Mouse (Mus musculus) liver, embryonic 13.5 days (tissue): ENCODE results near the gene Slit2. TPM values are rescaled to one million over a fixed set of nuclear protein-coding genes. Genes with fewer than 3 reads are reported as not detected.

Source experiments
- ATAC-seq: fragments of 200-750 bp; cut with Nextera tagmentation; 2 replicates; pipeline ENCODE4 v1.8.0; 2017; ENCODE audit warnings: low read depth, mild to moderate bottlenecking, moderate number of reproducible peaks, moderate library complexity
- DNase-seq: peaks from one replicate; pipeline ENCODE4 v3.0.0; 2022
- H3K27ac ChIP-seq: fragments of 300-500 bp; sonication (generic); 2 replicates; pipeline ENCODE4 v1.5.1; 2015; ENCODE audit warnings: moderate library complexity, mild to moderate bottlenecking, inconsistent platforms
- H3K27me3 ChIP-seq: fragments of 300-500 bp; sonication (generic); 2 replicates; pipeline ENCODE4 v1.6.1; 2015; ENCODE audit warnings: mild to moderate bottlenecking, inconsistent platforms
- H3K36me3 ChIP-seq: fragments of 300-500 bp; sonication (generic); 2 replicates; pipeline ENCODE4 v1.6.1; 2015; ENCODE audit warnings: mild to moderate bottlenecking, inconsistent platforms
- H3K4me1 ChIP-seq: fragments of 300-500 bp; sonication (generic); replicated peaks from 2 replicates; pipeline ENCODE4 v1.6.1; 2015; ENCODE audit warnings: inconsistent platforms
- H3K4me2 ChIP-seq: fragments of 300-500 bp; sonication (generic); 2 replicates; pipeline ENCODE4 v1.6.1; 2015; ENCODE audit warnings: inconsistent platforms, mild to moderate bottlenecking, moderate library complexity
- H3K4me3 ChIP-seq: fragments of 300-500 bp; sonication (generic); replicated peaks from 2 replicates; pipeline ENCODE4 v1.5.1; 2015; ENCODE audit warnings: mild to moderate bottlenecking, inconsistent platforms
- H3K9ac ChIP-seq: fragments of 300-500 bp; sonication (generic); 2 replicates; pipeline ENCODE4 v1.6.1; 2015; ENCODE audit warnings: mild to moderate bottlenecking, inconsistent platforms
- H3K9me3 ChIP-seq: fragments of 300-500 bp; sonication (generic); replicated peaks from 2 replicates; pipeline ENCODE4 v1.6.1; 2016; ENCODE audit warnings: inconsistent platforms
- WGBS: fragments of 180-500 bp; shearing (Covaris S2); methylation state at CpG from one replicate; pipeline ENCODE4 v1.1.7; 2015; ENCODE audit not compliant: insufficient replicate concordance; 5-methylcytosine and 5-hydroxymethylcytosine counted together
- polyA plus RNA-seq: library from polyadenylated mRNA; unstranded; fragments of >200 nt; fragmentation: Nextera tagmentation; extraction: Ambion mirVana; gene quantifications from 2 replicates; pipeline ENCODE4 v1.2.1, GENCODE M21; 2015

Slit2 gene
- polyA plus RNA-seq: 0.51 and 0.79 TPM in 2 replicates

GRCm38 (mm10) chr5:47982941-47983701 lies at the start of gene Slit2:
Gene Slit2 (plus strand): TSS chr5:47983138.
- H3K9ac ChIP-seq: peak within 1 kb of the TSS; percentile 63
- H3K4me1 ChIP-seq: peaks cover 18% of the 10 kb centered on the region
- DNase-seq: peak; percentile 61
- no peaks in the 10 kb centered on the region for H3K9me3 ChIP-seq
- WGBS: under 1% methylated on average over 66 of the region's 66 CpGs
- H3K4me2 ChIP-seq: peak within 1 kb of the TSS; percentile 85
- H3K27ac ChIP-seq: no peak within 1 kb of the TSS
- peak within 1 kb of the TSS; percentile 62 for H3K4me3 ChIP-seq
- ATAC-seq: peak; percentile 92
- H3K27me3 ChIP-seq: peaks cover 49% of the 10 kb centered on the region
- no peaks in the 10 kb centered on the region for H3K36me3 ChIP-seq

- 57% methylated on average over 5 of the region's 5 CpGs for WGBS
- no peak for DNase-seq
- H3K4me2 ChIP-seq: no peak overlapping the region
- no peaks in the 10 kb centered on the region for H3K27me3 ChIP-seq
- H3K9ac ChIP-seq: no peak overlapping the region
- no peak for ATAC-seq
- no peak overlapping the region for H3K27ac ChIP-seq
- H3K4me1 ChIP-seq: no peaks in the 10 kb centered on the region
- H3K4me3 ChIP-seq: no peak overlapping the region
- H3K36me3 ChIP-seq: no peaks in the 10 kb centered on the region
- H3K9me3 ChIP-seq: no peaks in the 10 kb centered on the region
Observed at GRCm38 (mm10) chr5:47938586-47939372, 44.2 kb upstream of the Slit2 start.

DNA sequence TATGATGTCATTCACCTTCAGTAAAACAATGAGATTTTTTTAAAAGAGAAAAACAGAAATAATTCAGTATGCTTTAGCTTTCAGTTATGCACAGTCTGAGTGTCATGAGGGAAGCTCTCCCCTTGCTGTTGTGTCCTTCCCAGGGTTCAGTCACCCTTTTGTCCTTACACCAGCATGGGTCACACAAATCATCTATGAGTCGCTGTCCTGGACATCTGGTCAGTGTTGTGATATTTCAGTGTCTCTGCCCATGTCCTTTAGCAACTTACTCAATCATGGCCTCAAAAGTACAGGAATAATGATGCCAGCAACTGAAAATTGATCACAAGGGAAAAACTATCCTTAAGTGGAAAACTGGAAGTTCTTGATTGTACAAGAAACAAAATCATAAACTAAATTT lies 26.5 kb upstream of the Slit2 start:
- no peaks in the 10 kb centered on the region for H3K27me3 ChIP-seq
- no peaks in the 10 kb centered on the region for H3K36me3 ChIP-seq
- H3K4me2 ChIP-seq: no peak overlapping the region
- no peak overlapping the region for H3K27ac ChIP-seq
- H3K9ac ChIP-seq: no peak overlapping the region
- no peak overlapping the region for H3K4me3 ChIP-seq
- ATAC-seq (no peak), DNase-seq (no peak)
- H3K4me1 ChIP-seq: no peaks in the 10 kb centered on the region
- WGBS: 59% methylated on average over 1 of the region's 1 CpGs
- H3K9me3 ChIP-seq: no peaks in the 10 kb centered on the region

DNA sequence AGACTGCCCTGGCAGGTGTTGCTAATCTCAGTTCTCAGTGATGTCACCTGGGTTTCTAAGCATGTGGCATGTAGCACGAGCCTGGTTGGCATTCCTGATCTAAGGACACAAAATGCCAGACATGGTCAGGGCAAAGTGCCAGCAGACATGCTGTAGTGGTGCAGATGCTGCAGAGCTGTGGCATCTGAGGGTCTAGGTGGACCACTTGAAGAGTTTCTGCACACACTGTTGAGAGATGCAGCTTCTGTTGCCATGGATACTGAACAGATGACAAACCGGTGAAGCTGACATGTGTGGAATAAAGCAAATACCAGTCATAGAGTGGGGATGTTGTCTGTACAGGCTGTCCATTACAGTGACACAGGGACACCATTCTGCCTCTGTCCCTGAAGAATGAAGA lies 7.1 kb upstream of the Slit2 start:
- no peaks in the 10 kb centered on the region for H3K36me3 ChIP-seq
- H3K27me3 ChIP-seq: no peaks in the 10 kb centered on the region
- H3K4me2 ChIP-seq: no peak overlapping the region
- no peak overlapping the region for H3K9ac ChIP-seq
- H3K4me1 ChIP-seq: no peaks in the 10 kb centered on the region
- no peak overlapping the region for H3K27ac ChIP-seq
- no peak for DNase-seq
- no peak overlapping the region for H3K4me3 ChIP-seq
- WGBS: 43% methylated on average over 2 of the region's 2 CpGs
- no peak for ATAC-seq
- H3K9me3 ChIP-seq: no peaks in the 10 kb centered on the region

- H3K9ac ChIP-seq: no peak overlapping the region
- H3K4me1 ChIP-seq: peaks cover 11% of the 10 kb centered on the region
- no peak overlapping the region for H3K4me2 ChIP-seq
- no peak overlapping the region for H3K4me3 ChIP-seq
- DNase-seq: no peak
- WGBS: 7% methylated on average over 4 of the region's 4 CpGs
- no peaks in the 10 kb centered on the region for H3K9me3 ChIP-seq
- peaks cover 18% of the 10 kb centered on the region for H3K27me3 ChIP-seq
- H3K27ac ChIP-seq: no peak overlapping the region
- no peaks in the 10 kb centered on the region for H3K36me3 ChIP-seq
- ATAC-seq: no peak
Observed at GRCm38 (mm10) chr5:47979371-47979770, 3.6 kb upstream of the Slit2 start.

DNA sequence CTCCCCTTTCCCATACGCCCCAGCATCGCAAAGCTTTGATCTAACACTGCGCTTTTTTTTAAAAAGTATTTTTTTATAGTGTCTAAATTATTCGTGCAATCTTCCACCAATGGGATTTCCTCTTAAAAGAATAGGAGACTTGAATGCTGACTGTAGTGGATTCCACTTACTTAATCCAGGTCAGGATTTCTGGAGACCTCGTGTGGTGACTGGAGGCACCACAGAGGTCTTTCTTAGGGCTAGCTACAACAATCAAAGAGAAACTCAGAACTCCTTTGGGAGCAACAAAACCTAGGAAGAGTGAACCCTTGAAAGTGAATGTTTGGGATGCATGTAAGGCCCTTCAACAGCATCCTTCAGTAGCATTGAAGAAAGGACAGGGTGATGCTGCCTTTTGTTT lies 2.5 kb upstream of the Slit2 start:
- DNase-seq: no peak

DNA sequence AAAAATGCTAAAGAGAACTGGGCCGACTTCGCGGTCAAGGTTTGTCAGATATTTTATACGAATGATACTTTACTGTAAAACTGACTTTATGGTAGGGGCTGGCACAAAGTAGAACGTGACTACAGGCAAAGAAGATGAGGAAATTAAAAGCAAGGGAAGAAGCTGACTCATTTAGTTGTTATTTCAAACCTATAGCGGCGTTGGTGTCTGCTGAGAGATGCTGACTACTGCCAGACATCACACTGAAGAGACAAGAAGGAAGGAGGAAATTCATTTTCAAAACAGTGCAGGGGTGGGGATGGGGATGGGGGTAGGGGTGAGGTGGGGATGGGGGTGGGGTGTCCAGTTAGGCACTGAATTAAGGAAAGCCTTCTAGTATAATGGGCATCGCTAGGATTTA lies 987 bp upstream of the Slit2 start:
- H3K4me3 ChIP-seq: peak overlapping the region; percentile 62
- no peaks in the 10 kb centered on the region for H3K36me3 ChIP-seq
- H3K27ac ChIP-seq: no peak overlapping the region
- no peak overlapping the region for H3K9ac ChIP-seq
- no peak for ATAC-seq
- DNase-seq: no peak
- H3K9me3 ChIP-seq: no peaks in the 10 kb centered on the region
- H3K4me1 ChIP-seq: peaks cover 18% of the 10 kb centered on the region
- 45% methylated on average over 8 of the region's 8 CpGs for WGBS
- H3K27me3 ChIP-seq: peaks cover 44% of the 10 kb centered on the region
- H3K4me2 ChIP-seq: peak overlapping the region; percentile 85

More for the DNA sequence above, 2.5 kb upstream of the Slit2 start:
- no peak overlapping the region for H3K9ac ChIP-seq
- WGBS: 37% methylated on average over 5 of the region's 5 CpGs
- H3K4me3 ChIP-seq: no peak overlapping the region
- no peak overlapping the region for H3K4me2 ChIP-seq
- H3K4me1 ChIP-seq: peaks cover 18% of the 10 kb centered on the region
- no peaks in the 10 kb centered on the region for H3K9me3 ChIP-seq
- peaks cover 29% of the 10 kb centered on the region for H3K27me3 ChIP-seq
- no peaks in the 10 kb centered on the region for H3K36me3 ChIP-seq
- no peak for ATAC-seq
- no peak overlapping the region for H3K27ac ChIP-seq

- WGBS: 2% methylated on average over 38 of the region's 38 CpGs
- no peak overlapping the region for H3K27ac ChIP-seq
- H3K36me3 ChIP-seq: no peaks in the 10 kb centered on the region
- peaks cover 18% of the 10 kb centered on the region for H3K4me1 ChIP-seq
- peaks cover 55% of the 10 kb centered on the region for H3K27me3 ChIP-seq
- H3K9ac ChIP-seq: no peak overlapping the region
- H3K4me3 ChIP-seq: peak overlapping the region; percentile 62
- peak; percentile 9; the same call in 1 of the 2 replicates for ATAC-seq
- H3K4me2 ChIP-seq: peak overlapping the region; percentile 85
- H3K9me3 ChIP-seq: no peaks in the 10 kb centered on the region
- no peak for DNase-seq
Observed at GRCm38 (mm10) chr5:47983746-47984583, 1.0 kb downstream of the Slit2 start.

GRCm38 (mm10) chr5:47984584-47985197 lies 1.8 kb downstream of the Slit2 start:
- H3K27me3 ChIP-seq: peaks cover 56% of the 10 kb centered on the region
- H3K4me3 ChIP-seq: peak overlapping the region; percentile 62
- peaks cover 18% of the 10 kb centered on the region for H3K4me1 ChIP-seq
- WGBS: 4% methylated on average over 23 of the region's 23 CpGs
- no peak overlapping the region for H3K9ac ChIP-seq
- H3K4me2 ChIP-seq: peak overlapping the region; percentile 85
- no peak overlapping the region for H3K27ac ChIP-seq
- DNase-seq (no peak), ATAC-seq (no peak)
- no peaks in the 10 kb centered on the region for H3K9me3 ChIP-seq
- no peaks in the 10 kb centered on the region for H3K36me3 ChIP-seq

DNA sequence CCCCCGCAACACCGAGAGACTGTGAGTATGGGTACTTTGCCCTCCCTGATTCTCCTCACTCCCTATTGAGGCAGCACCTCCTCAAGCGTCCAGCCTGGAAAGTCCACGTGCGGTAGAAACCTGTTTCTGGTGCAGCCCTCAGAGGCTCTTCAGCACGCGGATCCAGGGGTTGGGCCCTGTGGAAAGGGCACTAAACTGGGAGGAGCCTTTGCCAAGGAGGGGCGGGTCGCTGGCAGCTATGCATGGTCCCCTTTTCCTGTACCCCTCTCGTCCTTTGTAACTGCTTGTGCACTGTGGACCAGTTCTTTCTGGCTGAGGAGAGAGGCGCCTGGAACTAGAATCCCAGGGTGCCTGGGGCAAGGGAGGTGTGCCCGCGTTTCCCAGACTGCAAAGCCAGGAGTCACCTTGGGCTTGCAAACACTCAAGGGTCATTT lies 2.3 kb downstream of the Slit2 start:
- peaks cover 18% of the 10 kb centered on the region for H3K4me1 ChIP-seq
- 2% methylated on average over 12 of the region's 13 CpGs for WGBS
- no peaks in the 10 kb centered on the region for H3K9me3 ChIP-seq
- H3K9ac ChIP-seq: no peak overlapping the region
- no peak overlapping the region for H3K27ac ChIP-seq
- no peak for DNase-seq
- H3K27me3 ChIP-seq: peaks cover 56% of the 10 kb centered on the region
- peak overlapping the region; percentile 62 for H3K4me3 ChIP-seq
- no peak for ATAC-seq
- peak overlapping the region; percentile 85 for H3K4me2 ChIP-seq
- no peaks in the 10 kb centered on the region for H3K36me3 ChIP-seq
